Mouse (Mus musculus) liver, postnatal 0 days (tissue): ENCODE data around the gene Prpf39. TPM values are rescaled to one million over a fixed set of nuclear protein-coding genes. Genes with fewer than 3 reads are reported as not detected.

Experiments used
- ATAC-seq: fragments of 200-750 bp; cut with Nextera tagmentation; 2 replicates; pipeline ENCODE4 v1.8.0; 2017; ENCODE audit warnings: mild to moderate bottlenecking, moderate library complexity
- DNase-seq: peaks from one replicate; pipeline ENCODE4 v3.0.0-alpha.2; 2016
- H3K27ac ChIP-seq: fragments of 300-500 bp; sonication (generic); 2 replicates; pipeline ENCODE4 v1.5.1; 2014; ENCODE audit warnings: antibody characterized with exemption, moderate library complexity, mild to moderate bottlenecking, low read depth
- H3K27me3 ChIP-seq: fragments of 300-500 bp; sonication (generic); 2 replicates; pipeline ENCODE4 v1.6.1; 2014; ENCODE audit warnings: low read length, control low read depth, mixed read lengths; ENCODE audit not compliant: insufficient read depth
- H3K36me3 ChIP-seq: fragments of 300-500 bp; sonication (generic); replicated peaks from 2 replicates; pipeline ENCODE4 v1.6.1; 2014; ENCODE audit warnings: mild to moderate bottlenecking, control low read depth, low read length, moderate library complexity, mixed read lengths; ENCODE audit not compliant: insufficient read depth
- H3K4me1 ChIP-seq: fragments of 300-500 bp; sonication (generic); 2 replicates; pipeline ENCODE4 v1.6.1; 2014; ENCODE audit warnings: antibody characterized with exemption, mild to moderate bottlenecking, control low read depth; ENCODE audit not compliant: insufficient read depth
- H3K4me2 ChIP-seq: fragments of 300-500 bp; sonication (generic); 2 replicates; pipeline ENCODE4 v1.6.1; 2014; ENCODE audit warnings: low read depth, mild to moderate bottlenecking, low read length, moderate library complexity, mixed read lengths
- H3K4me3 ChIP-seq: fragments of 300-500 bp; sonication (generic); 2 replicates; pipeline ENCODE4 v1.5.1; 2014; ENCODE audit warnings: low read depth, low read length
- H3K9ac ChIP-seq: fragments of 300-500 bp; sonication (generic); replicated peaks from 2 replicates; pipeline ENCODE4 v1.6.1; 2014; ENCODE audit warnings: mild to moderate bottlenecking, moderate library complexity
- H3K9me3 ChIP-seq: fragments of 300-500 bp; sonication (generic); 2 replicates; pipeline ENCODE4 v1.6.1; 2016; ENCODE audit warnings: mild to moderate bottlenecking, control low read depth, low read length, mixed read lengths
- CTCF ChIP-seq: sonication (generic); IDR thresholded peaks from 2 replicates; pipeline ENCODE4 v1.5.1; 2016; ENCODE audit warnings: antibody characterized with exemption, low read depth
- EP300 ChIP-seq: IDR thresholded peaks from 2 replicates; pipeline ENCODE4 v1.6.1; 2016; ENCODE audit warnings: antibody characterized with exemption, low read depth, mild to moderate bottlenecking
- WGBS: fragments of 180-500 bp; shearing (Covaris S2); extraction: QIAGEN DNeasy Blood & Tissue Kit; methylation state at CpG from one replicate; pipeline ENCODE4 v1.1.7; 2014; ENCODE audit not compliant: insufficient replicate concordance; 5-methylcytosine and 5-hydroxymethylcytosine counted together
- polyA plus RNA-seq: library from polyadenylated mRNA; unstranded; fragments of >200 nt; fragmentation: Nextera tagmentation; extraction: Ambion mirVana; gene quantifications from 2 replicates; pipeline ENCODE4 v1.2.1, GENCODE M21; 2015

Gene Prpf39
- polyA plus RNA-seq, 1 experiment from 2014 or later: 12.4 TPM

GRCm38 (mm10) chr12:65048799-65049198 lies 12.7 kb downstream of the Prpf39 start:
- H3K36me3 ChIP-seq: peaks cover 31% of the 10 kb centered on the region
- ATAC-seq: no peak
- H3K9ac ChIP-seq: no peak overlapping the region
- H3K27ac ChIP-seq: no peak overlapping the region
- H3K4me2 ChIP-seq: no peak overlapping the region
- H3K9me3 ChIP-seq: no peaks in the 10 kb centered on the region
- TF ChIP-seq CTCF (no peak), EP300 (no peak)
- no peak for DNase-seq
- no peak overlapping the region for H3K4me3 ChIP-seq
- no peaks in the 10 kb centered on the region for H3K27me3 ChIP-seq
- no peaks in the 10 kb centered on the region for H3K4me1 ChIP-seq

GRCm38 (mm10) chr12:65058203-65058602 lies 22.1 kb downstream of the Prpf39 start:
- no peak for TF ChIP-seq CTCF
- no peak for TF ChIP-seq EP300
- Histone ChIP-seq H3K4me1 (no peaks in the 10 kb centered on the region), H3K4me2 (no peak overlapping the region), H3K9me3 (no peaks in the 10 kb centered on the region), H3K27ac (no peak overlapping the region), H3K27me3 (no peaks in the 10 kb centered on the region), H3K36me3 (peaks cover 57% of the 10 kb centered on the region), H3K9ac (no peak overlapping the region), H3K4me3 (no peak overlapping the region)
- DNase-seq (no peak), ATAC-seq (no peak)
- 43% methylated on average over 2 of the region's 2 CpGs for WGBS

GRCm38 (mm10) chr12:65061082-65061481 lies 24.9 kb downstream of the Prpf39 start:
- Histone ChIP-seq H3K9me3 (no peaks in the 10 kb centered on the region), H3K4me3 (no peak overlapping the region), H3K4me1 (no peaks in the 10 kb centered on the region), H3K27ac (no peak overlapping the region), H3K9ac (no peak overlapping the region), H3K4me2 (no peak overlapping the region), H3K27me3 (no peaks in the 10 kb centered on the region), H3K36me3 (peaks cover 55% of the 10 kb centered on the region)
- no peak for DNase-seq
- TF ChIP-seq CTCF (no peak), EP300 (no peak)
- no peak for ATAC-seq

- no peak for DNase-seq
- WGBS: 24% methylated on average over 2 of the region's 2 CpGs
- H3K4me3 ChIP-seq: no peak overlapping the region
Observed at GRCm38 (mm10) chr12:65065241-65065640, 29.1 kb downstream of the Prpf39 start.

GRCm38 (mm10) chr12:65066234-65066633 lies 30.1 kb downstream of the Prpf39 start:
- H3K4me1 ChIP-seq: no peaks in the 10 kb centered on the region
- no peaks in the 10 kb centered on the region for H3K9me3 ChIP-seq
- no peak overlapping the region for H3K9ac ChIP-seq
- WGBS: 29% methylated on average over 3 of the region's 3 CpGs
- H3K27me3 ChIP-seq: no peaks in the 10 kb centered on the region
- TF ChIP-seq EP300 (no peak), CTCF (no peak)
- no peak overlapping the region for H3K4me3 ChIP-seq
- no peak overlapping the region for H3K4me2 ChIP-seq
- H3K27ac ChIP-seq: no peak overlapping the region
- no peak for ATAC-seq
- DNase-seq: no peak
- H3K36me3 ChIP-seq: peaks cover 43% of the 10 kb centered on the region

More at GRCm38 (mm10) chr12:65065241-65065640, 29.1 kb downstream of the Prpf39 start:
- TF ChIP-seq EP300: no peak
- no peak for TF ChIP-seq CTCF
- Histone ChIP-seq H3K4me2 (no peak overlapping the region), H3K36me3 (peaks cover 52% of the 10 kb centered on the region), H3K9ac (no peak overlapping the region), H3K27ac (no peak overlapping the region), H3K27me3 (no peaks in the 10 kb centered on the region), H3K4me1 (no peaks in the 10 kb centered on the region), H3K9me3 (no peaks in the 10 kb centered on the region)
- ATAC-seq: no peak

DNA sequence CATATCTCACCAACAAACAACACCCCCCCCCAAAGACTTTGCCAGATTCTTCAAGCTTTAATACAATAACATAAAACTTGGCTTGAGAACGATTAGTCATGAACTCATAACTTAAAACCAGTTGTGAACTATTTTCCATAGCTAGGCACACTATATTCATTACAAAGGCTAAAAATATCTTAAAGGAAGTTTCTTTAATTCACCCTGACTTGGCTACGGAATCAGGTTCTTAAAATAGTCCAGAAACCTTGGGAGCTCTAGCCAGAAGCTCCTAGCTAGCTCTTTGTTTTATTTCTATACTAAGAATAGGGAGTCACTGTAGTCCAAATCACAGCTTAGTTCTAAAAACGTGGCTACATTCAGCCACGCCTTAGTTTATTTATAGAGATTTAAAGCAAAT lies 32.3 kb downstream of the Prpf39 start:
- DNase-seq (no peak), ATAC-seq (no peak)
- H3K9ac ChIP-seq: no peak overlapping the region
- H3K27me3 ChIP-seq: no peaks in the 10 kb centered on the region
- TF ChIP-seq EP300 (no peak), CTCF (no peak)
- no peak overlapping the region for H3K4me3 ChIP-seq
- H3K27ac ChIP-seq: no peak overlapping the region
- H3K36me3 ChIP-seq: peaks cover 31% of the 10 kb centered on the region
- H3K4me1 ChIP-seq: peaks cover 5% of the 10 kb centered on the region; the same call in 1 of the 2 replicates
- no peak overlapping the region for H3K4me2 ChIP-seq
- 63% methylated on average over 4 of the region's 4 CpGs for WGBS
- H3K9me3 ChIP-seq: no peaks in the 10 kb centered on the region
